Mouse (Mus musculus) liver, embryonic 15.5 days (tissue): ENCODE results near the gene Wdr86. TPM values are rescaled to one million over a fixed set of nuclear protein-coding genes. Genes with fewer than 3 reads are reported as not detected.
A peak's percentile ranks its signal among the peaks of the same experiment; 100 is the strongest.

ENCODE experiments used
- ATAC-seq: fragments of 200-750 bp; cut with Nextera tagmentation; 2 replicates; pipeline ENCODE4 v1.8.0; 2017; ENCODE audit warnings: moderate number of reproducible peaks, mild to moderate bottlenecking, moderate library complexity; ENCODE audit not compliant: insufficient read depth
- H3K27ac ChIP-seq: fragments of 300-500 bp; sonication (generic); replicated peaks from 2 replicates; pipeline ENCODE4 v1.5.1; 2015; ENCODE audit warnings: mild to moderate bottlenecking, inconsistent platforms
- H3K27me3 ChIP-seq: fragments of 300-500 bp; sonication (generic); 2 replicates; pipeline ENCODE4 v1.6.1; 2015; ENCODE audit warnings: mild to moderate bottlenecking, inconsistent platforms
- H3K36me3 ChIP-seq: fragments of 300-500 bp; sonication (generic); replicated peaks from 2 replicates; pipeline ENCODE4 v1.6.1; 2015; ENCODE audit warnings: moderate library complexity, mild to moderate bottlenecking, inconsistent platforms
- H3K4me1 ChIP-seq: fragments of 300-500 bp; sonication (generic); replicated peaks from 2 replicates; pipeline ENCODE4 v1.6.1; 2015; ENCODE audit warnings: inconsistent platforms
- H3K4me2 ChIP-seq: fragments of 300-500 bp; sonication (generic); 2 replicates; pipeline ENCODE4 v1.6.1; 2015; ENCODE audit warnings: moderate library complexity, mild to moderate bottlenecking, inconsistent platforms
- H3K4me3 ChIP-seq: fragments of 300-500 bp; sonication (generic); replicated peaks from 2 replicates; pipeline ENCODE4 v1.5.1; 2015; ENCODE audit warnings: mild to moderate bottlenecking, inconsistent platforms
- H3K9ac ChIP-seq: fragments of 300-500 bp; sonication (generic); 2 replicates; pipeline ENCODE4 v1.6.1; 2015; ENCODE audit warnings: moderate library complexity, mild to moderate bottlenecking, inconsistent platforms
- H3K9me3 ChIP-seq: fragments of 300-500 bp; sonication (generic); replicated peaks from 2 replicates; pipeline ENCODE4 v1.6.1; 2016; ENCODE audit warnings: inconsistent platforms
- WGBS: fragments of 180-500 bp; shearing (Covaris S2); methylation state at CpG from one replicate; pipeline ENCODE4 v1.1.7; 2015; ENCODE audit warnings: mixed read lengths; ENCODE audit not compliant: insufficient replicate concordance; 5-methylcytosine and 5-hydroxymethylcytosine counted together
- polyA plus RNA-seq: library from polyadenylated mRNA; unstranded; fragments of >200 nt; fragmentation: Nextera tagmentation; extraction: Ambion mirVana; gene quantifications from 2 replicates; pipeline ENCODE4 v1.2.1, GENCODE M21; 2015

Gene Wdr86
- polyA plus RNA-seq, 1 experiment from 2014 or later: 1.1 TPM

DNA sequence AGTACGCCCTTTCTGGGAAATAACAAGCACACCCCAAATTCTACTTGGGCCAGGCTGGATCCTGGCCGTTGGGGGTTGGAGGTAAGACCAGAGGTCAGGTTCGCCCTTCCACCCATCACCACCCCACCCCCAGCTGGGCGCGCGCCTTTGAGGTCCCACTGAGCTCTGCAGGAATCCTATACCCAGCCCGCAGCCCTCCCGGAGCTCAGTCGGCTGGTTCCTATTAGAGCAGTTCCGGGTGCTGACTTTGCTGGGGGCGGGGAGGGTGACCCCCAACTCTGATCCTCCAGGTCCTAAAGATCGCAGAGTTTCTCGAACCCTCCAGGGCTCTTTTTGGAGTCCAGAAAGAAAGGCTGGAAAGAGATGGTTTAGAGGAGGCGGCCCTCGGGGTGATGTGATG, 459 bp upstream of the Wdr86 start:
- no peak overlapping the region for H3K27ac ChIP-seq
- WGBS: 6% methylated on average over 15 of the region's 15 CpGs
- no peak for ATAC-seq

DNA sequence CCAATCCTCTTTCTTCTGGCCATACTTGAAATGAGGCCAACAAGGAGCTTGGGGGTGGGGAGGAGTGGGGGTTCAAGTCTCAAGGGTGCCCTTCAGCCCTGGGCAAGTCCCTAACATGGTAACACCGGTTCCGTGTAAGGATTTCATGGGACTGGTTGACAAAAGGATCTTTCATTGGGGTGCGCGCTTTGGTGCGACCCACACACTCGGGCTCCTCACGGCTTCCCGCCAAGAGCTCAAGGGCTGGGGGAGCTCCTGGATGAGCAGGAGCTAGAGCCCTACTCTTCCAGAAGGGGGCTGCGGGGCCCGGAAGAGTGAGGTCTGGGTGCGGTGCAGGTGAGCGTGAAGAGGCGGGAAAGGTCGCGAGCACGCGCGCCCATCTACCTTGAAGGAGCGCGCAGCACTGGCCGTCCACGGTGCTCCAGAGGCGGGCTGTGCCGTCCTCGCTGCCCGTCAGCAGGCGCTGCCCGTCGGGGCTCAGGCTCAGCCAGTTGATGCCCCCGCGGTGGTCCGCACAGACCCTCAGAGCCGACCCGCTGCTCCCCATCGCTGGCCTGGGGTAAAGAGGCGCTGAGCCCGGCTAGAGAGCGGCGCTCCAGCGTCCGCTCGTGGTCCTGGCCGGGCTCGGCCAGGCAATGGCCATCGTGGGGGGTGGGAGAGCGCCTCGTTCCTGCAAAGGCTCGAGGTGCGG, 585 bp downstream of the Wdr86 start:
- Histone ChIP-seq H3K36me3 (no peaks in the 10 kb centered on the region), H3K9ac (no peak overlapping the region), H3K27ac (no peak overlapping the region), H3K27me3 (peaks cover 49% of the 10 kb centered on the region), H3K9me3 (no peaks in the 10 kb centered on the region), H3K4me1 (peaks cover 21% of the 10 kb centered on the region; the same call in 1 of the 2 replicates), H3K4me2 (peak overlapping the region; percentile 50), H3K4me3 (peak overlapping the region; percentile 40)
- no peak for ATAC-seq
- WGBS: 4% methylated on average over 49 of the region's 49 CpGs

More for the DNA sequence above, 459 bp upstream of the Wdr86 start:
- Histone ChIP-seq H3K4me1 (peaks cover 21% of the 10 kb centered on the region; the same call in 1 of the 2 replicates), H3K4me2 (peak overlapping the region; percentile 50), H3K9ac (no peak overlapping the region), H3K9me3 (no peaks in the 10 kb centered on the region), H3K36me3 (no peaks in the 10 kb centered on the region), H3K27me3 (peaks cover 49% of the 10 kb centered on the region), H3K4me3 (peak overlapping the region; percentile 40)

DNA sequence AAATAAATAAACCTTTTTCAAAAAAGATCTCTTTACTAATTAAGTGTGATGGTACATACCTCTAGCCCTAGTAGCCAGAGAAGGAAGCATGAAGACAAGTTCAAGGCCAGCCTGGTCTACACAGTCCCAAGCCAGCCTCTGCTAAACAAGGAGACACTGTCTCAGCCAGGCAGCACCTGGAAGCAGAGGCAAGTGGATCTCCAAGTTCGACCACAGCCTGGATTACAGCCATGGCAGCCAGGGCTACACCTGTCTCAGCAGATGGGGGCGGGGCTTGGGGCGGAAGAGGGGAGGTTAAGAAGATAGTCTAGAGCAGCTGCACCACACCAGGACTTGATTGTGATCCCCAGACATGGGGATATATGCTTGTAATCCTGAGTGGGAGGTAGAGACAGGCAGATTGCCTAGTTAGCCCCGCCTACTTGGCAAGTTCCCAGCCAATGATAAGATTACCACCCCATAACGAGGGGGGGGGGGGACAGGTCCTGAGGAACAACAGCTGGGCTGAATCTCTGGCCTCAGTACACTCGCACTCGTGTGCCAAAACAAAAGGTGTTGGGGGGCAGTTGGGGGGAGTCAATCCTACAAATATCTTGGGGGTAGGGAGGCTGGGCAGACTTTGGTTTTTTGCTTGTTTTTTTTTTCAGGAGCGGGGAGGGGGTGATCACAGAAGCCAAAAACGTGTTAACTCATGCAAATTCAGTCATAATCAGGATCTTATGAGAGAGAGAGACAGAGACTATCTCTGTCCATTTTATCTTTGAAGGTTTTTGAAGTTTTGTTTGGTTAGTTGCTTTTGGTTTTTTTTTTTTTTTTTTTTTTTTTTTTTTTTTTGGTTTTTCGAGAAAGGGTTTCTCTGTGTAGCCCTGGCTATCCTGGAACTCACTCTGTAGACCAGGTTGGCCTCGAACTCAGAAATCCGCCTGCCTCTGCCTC, 3.4 kb downstream of the Wdr86 start:
- Histone ChIP-seq H3K4me2 (no peak overlapping the region), H3K4me1 (peaks cover 8% of the 10 kb centered on the region; the same call in 1 of the 2 replicates), H3K36me3 (no peaks in the 10 kb centered on the region), H3K4me3 (no peak overlapping the region), H3K9ac (no peak overlapping the region), H3K27me3 (peaks cover 44% of the 10 kb centered on the region), H3K27ac (no peak overlapping the region), H3K9me3 (no peaks in the 10 kb centered on the region)
- 47% methylated on average over 12 of the region's 12 CpGs for WGBS
- no peak for ATAC-seq

DNA sequence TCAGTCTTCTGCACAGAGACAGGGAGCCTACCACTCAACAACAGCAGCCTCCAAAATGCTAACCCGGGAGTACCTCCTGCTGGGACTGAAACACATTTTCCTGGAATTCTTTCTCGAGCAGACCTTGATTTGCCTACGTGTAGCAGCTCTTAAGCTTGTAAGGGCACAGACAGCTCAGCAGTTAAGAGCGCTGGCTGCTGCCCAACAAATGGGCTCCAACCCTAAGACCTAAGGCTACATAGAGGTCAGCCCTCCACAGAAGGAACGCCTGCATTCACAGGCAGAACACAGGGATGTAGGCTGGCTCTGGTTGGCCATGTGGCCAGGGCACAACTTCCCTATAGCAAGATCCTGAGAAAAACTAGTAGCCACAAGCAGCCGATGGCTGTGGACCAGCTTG, 4.6 kb downstream of the Wdr86 start:
- H3K4me1 ChIP-seq: peaks cover 6% of the 10 kb centered on the region; the same call in 1 of the 2 replicates
- H3K36me3 ChIP-seq: no peaks in the 10 kb centered on the region
- no peak overlapping the region for H3K4me3 ChIP-seq
- 60% methylated on average over 6 of the region's 6 CpGs for WGBS
- no peak for ATAC-seq
- H3K9ac ChIP-seq: no peak overlapping the region
- H3K9me3 ChIP-seq: no peaks in the 10 kb centered on the region
- no peak overlapping the region for H3K4me2 ChIP-seq
- H3K27ac ChIP-seq: no peak overlapping the region
- peaks cover 31% of the 10 kb centered on the region for H3K27me3 ChIP-seq

DNA sequence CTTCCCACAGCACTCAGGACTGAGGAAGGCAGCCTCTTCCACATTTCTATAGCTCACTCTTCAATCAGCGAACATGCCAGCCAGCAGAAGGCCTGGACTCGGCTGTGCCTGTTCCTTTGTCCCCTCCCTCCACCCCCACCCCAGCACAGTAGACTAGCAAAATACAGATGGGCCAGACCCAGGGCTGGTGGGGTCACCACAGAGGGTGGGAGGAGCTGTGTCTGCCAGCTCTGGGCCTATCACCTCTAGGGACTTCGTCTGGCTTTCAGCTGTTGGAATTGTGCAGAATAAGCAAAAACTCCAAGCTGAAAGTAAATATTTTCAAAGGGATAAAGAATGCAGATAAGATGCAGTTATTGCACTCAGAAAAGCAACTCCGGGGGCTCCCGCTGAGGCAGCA, 5.7 kb downstream of the Wdr86 start:
- 58% methylated on average over 5 of the region's 5 CpGs for WGBS
- Histone ChIP-seq H3K27ac (no peak overlapping the region), H3K4me2 (no peak overlapping the region), H3K4me3 (no peak overlapping the region), H3K36me3 (no peaks in the 10 kb centered on the region), H3K9ac (no peak overlapping the region), H3K27me3 (peaks cover 20% of the 10 kb centered on the region), H3K9me3 (no peaks in the 10 kb centered on the region), H3K4me1 (no peaks in the 10 kb centered on the region; the same call in 1 of the 2 replicates)
- no peak for ATAC-seq

DNA sequence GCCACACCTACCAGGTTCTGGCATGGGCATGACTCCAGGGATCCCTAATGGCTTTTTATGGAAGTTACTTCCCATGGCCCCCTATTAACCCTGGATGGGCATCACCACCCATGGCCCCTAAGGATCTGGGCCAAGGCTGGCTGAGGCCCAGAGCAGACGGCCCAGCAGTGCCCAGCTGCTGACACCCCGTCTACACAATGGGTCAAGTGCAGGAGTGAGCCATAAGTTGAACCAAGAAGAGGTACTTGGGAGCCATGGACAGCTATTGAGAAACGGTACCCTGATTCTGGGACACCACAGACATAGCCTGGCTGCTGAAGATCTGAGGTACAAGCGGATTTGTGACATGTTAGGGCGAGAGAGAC, 6.3 kb downstream of the Wdr86 start:
- Histone ChIP-seq H3K4me1 (no peaks in the 10 kb centered on the region), H3K27me3 (peaks cover 15% of the 10 kb centered on the region), H3K27ac (no peak overlapping the region), H3K36me3 (no peaks in the 10 kb centered on the region), H3K9me3 (no peaks in the 10 kb centered on the region), H3K4me2 (no peak overlapping the region), H3K9ac (no peak overlapping the region), H3K4me3 (no peak overlapping the region)
- ATAC-seq: no peak
- 61% methylated on average over 5 of the region's 5 CpGs for WGBS

DNA sequence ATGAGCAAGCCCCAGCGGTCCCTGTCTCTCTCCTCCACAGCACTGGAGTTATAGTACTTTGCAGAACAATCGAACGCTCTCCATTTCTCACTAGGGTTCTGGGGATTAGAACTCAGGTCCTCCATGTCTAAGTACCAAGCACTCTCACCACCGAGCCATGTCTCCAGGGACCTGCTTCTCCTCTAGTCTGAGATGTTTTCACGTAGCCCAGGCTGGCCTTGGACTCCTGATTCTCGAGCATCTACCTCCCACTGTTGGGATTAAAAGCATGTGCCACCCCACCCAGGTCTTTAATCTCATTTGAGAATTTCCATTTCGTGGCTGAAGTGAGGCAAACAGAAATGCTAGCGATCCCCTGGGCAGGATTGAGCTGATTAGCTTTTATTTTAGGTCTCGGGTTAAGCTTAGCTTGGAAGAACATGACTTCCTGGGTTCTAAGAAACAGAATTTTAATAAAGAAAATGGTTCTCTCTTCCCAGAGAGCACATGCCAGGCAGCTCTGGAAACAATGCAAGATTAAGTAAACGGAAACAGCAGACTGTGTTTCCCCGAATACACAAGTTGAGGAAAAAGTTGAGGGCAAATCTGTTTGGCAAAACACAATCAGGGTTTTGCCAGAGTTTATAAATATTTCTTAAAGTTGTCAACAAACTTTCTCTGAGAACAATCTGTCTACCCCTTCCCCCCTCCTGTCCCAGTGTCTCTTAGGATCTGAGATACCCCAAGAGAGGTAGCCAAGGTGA, 6.8 kb downstream of the Wdr86 start:
- WGBS: 60% methylated on average over 11 of the region's 11 CpGs
- Histone ChIP-seq H3K4me3 (no peak overlapping the region), H3K4me1 (no peaks in the 10 kb centered on the region), H3K9ac (no peak overlapping the region), H3K27me3 (peaks cover 11% of the 10 kb centered on the region), H3K9me3 (no peaks in the 10 kb centered on the region), H3K4me2 (no peak overlapping the region), H3K27ac (no peak overlapping the region), H3K36me3 (no peaks in the 10 kb centered on the region)
- ATAC-seq: no peak

DNA sequence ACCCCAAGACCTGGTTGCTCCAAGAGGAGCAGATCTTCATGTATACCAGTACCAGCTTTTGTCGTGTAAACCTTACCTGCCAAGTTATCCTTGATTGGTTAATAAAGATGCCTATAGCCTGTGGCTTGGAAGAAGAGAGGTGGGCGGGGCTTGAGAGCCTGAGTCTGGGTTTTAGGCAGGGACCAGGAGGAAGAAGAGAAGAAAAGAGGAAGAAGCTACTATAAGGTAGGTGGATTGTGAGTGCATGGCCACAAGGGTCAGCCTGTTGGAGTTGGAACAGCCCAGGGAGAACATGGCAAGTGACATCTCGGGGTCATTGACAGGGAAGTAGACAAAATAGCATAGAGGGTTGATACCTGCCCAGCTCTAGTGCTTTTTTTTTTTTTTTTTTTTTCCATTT, 10.7 kb downstream of the Wdr86 start:
- no peaks in the 10 kb centered on the region for H3K27me3 ChIP-seq
- WGBS: 56% methylated on average over 3 of the region's 3 CpGs
- H3K4me2 ChIP-seq: no peak overlapping the region
- no peak overlapping the region for H3K27ac ChIP-seq
- H3K9ac ChIP-seq: no peak overlapping the region
- H3K4me1 ChIP-seq: peaks cover 10% of the 10 kb centered on the region; the same call in 1 of the 2 replicates
- ATAC-seq: no peak
- H3K4me3 ChIP-seq: no peak overlapping the region
- H3K9me3 ChIP-seq: no peaks in the 10 kb centered on the region
- H3K36me3 ChIP-seq: no peaks in the 10 kb centered on the region

DNA sequence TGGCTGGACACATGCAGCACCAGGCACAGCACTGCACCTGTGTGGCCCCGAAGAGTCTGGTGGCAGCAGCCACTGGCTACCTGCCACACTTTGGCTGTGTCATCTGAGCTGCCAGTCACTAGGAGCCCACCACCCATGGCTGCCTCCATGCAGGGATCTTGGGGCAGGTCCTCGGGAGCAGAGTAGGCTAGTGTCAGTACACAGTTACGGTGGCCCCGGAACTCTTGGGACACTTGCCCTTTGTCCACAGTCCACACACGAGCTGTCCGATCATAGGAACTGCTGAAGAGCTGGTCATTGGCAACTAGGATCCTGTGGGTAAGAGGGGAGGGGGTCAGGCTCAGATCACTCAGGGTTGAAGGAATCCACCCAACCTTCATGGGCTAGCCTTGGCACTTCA, 12.5 kb downstream of the Wdr86 start:
- no peak overlapping the region for H3K4me2 ChIP-seq
- no peak overlapping the region for H3K9ac ChIP-seq
- no peak overlapping the region for H3K4me3 ChIP-seq
- peaks cover 10% of the 10 kb centered on the region; the same call in 1 of the 2 replicates for H3K4me1 ChIP-seq
- no peaks in the 10 kb centered on the region for H3K27me3 ChIP-seq
- no peak overlapping the region for H3K27ac ChIP-seq
- no peaks in the 10 kb centered on the region for H3K9me3 ChIP-seq
- ATAC-seq: no peak
- WGBS: 76% methylated on average over 6 of the region's 6 CpGs
- H3K36me3 ChIP-seq: no peaks in the 10 kb centered on the region

DNA sequence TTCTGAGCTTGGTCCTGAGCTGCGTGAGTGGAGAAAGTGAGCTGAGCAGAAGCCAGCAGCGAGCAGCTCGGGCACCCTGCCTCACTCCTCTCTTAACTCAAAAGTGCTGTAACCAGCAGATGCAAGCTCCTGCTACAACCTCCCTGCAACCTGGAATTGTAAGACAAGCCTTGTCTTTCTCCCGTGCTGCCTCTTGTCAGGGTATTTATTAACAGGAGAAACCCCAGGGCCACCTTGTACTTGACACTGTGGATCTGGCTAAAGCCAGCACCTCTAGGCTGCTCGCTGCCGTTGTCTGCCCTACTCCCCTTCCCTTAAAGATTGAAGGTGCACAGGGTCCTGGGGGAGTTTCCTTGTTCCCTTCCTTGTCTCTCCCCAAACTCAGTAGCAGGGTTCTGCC, 16.5 kb downstream of the Wdr86 start:
- Histone ChIP-seq H3K36me3 (peaks cover 25% of the 10 kb centered on the region), H3K27me3 (no peaks in the 10 kb centered on the region), H3K9ac (no peak overlapping the region), H3K27ac (no peak overlapping the region), H3K4me3 (no peak overlapping the region), H3K4me1 (peaks cover 10% of the 10 kb centered on the region), H3K4me2 (no peak overlapping the region), H3K9me3 (no peaks in the 10 kb centered on the region)
- 72% methylated on average over 6 of the region's 6 CpGs for WGBS
- no peak for ATAC-seq

DNA sequence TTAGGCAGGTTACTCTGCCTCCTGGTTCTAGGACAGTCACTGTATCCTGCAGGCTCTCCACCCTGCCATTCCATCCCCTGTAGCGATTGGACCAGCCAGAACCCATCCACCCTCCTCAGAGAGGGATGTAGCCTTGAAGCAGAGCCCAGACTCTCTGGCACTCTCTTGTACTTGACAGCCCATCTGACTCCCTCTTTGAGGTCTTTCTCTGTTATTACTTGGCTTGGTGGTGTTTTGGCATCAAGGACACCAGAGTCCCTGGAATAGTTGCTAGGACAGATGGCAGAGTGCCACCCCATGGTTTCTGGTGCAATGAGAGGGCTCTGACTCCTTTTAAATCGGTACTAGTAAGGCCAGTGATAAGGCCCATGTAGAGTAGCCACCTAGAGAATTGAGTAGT, 17.3 kb downstream of the Wdr86 start:
- ATAC-seq: no peak
- Histone ChIP-seq H3K27me3 (no peaks in the 10 kb centered on the region), H3K36me3 (peaks cover 32% of the 10 kb centered on the region), H3K4me3 (no peak overlapping the region), H3K27ac (no peak overlapping the region), H3K4me1 (peaks cover 9% of the 10 kb centered on the region), H3K9ac (no peak overlapping the region), H3K9me3 (no peaks in the 10 kb centered on the region), H3K4me2 (no peak overlapping the region)
- 53% methylated on average over 2 of the region's 2 CpGs for WGBS
